In the genomic region with DNA sequence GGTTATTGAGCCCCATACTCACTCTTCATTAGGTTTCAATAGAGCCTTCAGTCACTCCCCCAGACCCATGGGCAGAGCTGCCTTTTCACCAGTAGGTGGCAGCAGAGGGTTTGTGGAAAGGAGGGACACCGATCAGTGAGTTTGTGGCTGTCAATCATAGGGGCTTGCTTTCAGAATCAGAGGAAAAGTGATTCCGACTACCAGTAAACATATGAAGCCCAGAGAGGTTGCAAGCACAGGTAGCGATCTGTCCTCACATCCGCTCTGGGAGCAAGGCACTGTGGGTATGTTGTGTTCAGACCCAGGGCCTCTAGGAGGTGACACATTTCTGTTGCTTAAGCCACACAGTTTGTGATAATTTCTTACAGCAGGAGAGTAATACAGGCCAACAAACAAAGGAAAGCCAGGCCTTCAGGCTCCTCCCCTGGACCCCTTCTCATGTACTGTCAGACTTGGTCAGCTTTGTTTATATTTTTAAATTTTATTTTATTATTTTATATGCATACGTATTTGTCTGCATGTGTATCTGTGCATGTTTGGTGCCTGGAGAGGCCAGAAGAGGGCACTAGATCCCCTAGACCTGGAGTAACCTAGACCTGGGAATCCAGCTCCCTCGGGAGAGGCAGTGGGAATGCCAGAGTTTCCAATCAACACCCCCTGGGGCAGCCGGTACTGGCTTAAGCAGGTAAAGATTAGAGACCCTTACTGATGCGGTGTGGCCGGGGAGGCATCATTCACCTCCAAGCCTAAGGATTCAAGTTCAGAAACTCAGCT, we compare ENCODE assay signal across 8 mouse cellular contexts. TPM values are rescaled to one million over a fixed set of nuclear protein-coding genes. Genes with fewer than 3 reads are reported as not detected.
DNase-seq lines count a peak whose midpoint lies in the region; ATAC-seq and TF ChIP-seq lines count a peak whose summit lies in the region.

No protein-coding gene starts in this region.

- DNase-seq in kidney, postnatal 0 days (ENCODE audit: low spot score): peak; percentile 93
- peak; percentile 49 to 63 (median 51) for DNase-seq in liver, embryonic 14.5 days (ENCODE audit: low read depth in 3 of 3, low spot score in 3 of 3)
- peak; percentile 47 to 66 for DNase-seq in natural killer cell, adult 2 months (ENCODE audit: low spot score in 2 of 2)
- peak; percentile 83 for DNase-seq in splenic B cell, adult 2 months (ENCODE audit: low read depth, low spot score)

- peak overlapping the region; percentile 20 for H3K4me3 ChIP-seq in bone marrow, adult 2 months (replicated peaks; ENCODE audit: control insufficient read depth, low read depth, low read length)
- peak overlapping the region; percentile 8 for H3K4me3 ChIP-seq in embryonic fibroblast, embryonic 13.5 days (ENCODE audit: insufficient read depth, low read length)
- H3K4me3 ChIP-seq in heart, embryonic 13.5 days: peak overlapping the region; percentile 47
- peak overlapping the region; percentile 19; the same call in 1 of the 2 replicates for H3K4me3 ChIP-seq in kidney, postnatal 0 days (replicated peaks; ENCODE audit: low read depth, low read length)
- H3K4me3 ChIP-seq in liver, embryonic 14.5 days (ENCODE audit: insufficient read depth in 1 of 2, low read depth in 2 of 2, low read length in 2 of 2): peak overlapping the region in 1 of 2 experiments; percentile 60; a peak in 2 of 4 replicates

- no peaks in the 10 kb centered on the region for H3K27me3 ChIP-seq in heart, embryonic 13.5 days (replicated peaks)
- no peaks in the 10 kb centered on the region for H3K27me3 ChIP-seq in kidney, postnatal 0 days (ENCODE audit: insufficient read depth, low read length)
- no peaks in the 10 kb centered on the region for H3K27me3 ChIP-seq in liver, embryonic 14.5 days (ENCODE audit: control insufficient read depth, insufficient read depth, low read length)
- no peaks in the 10 kb centered on the region for H3K27me3 ChIP-seq in splenic B cell, adult 2 months (ENCODE audit: control insufficient read depth, insufficient read depth, low read length, poor library complexity, severe bottlenecking)

- peak; percentile 88 for TF ChIP-seq CTCF in bone marrow, adult 2 months (IDR thresholded peaks at IDR 0.05; ENCODE audit: control insufficient read depth, insufficient read depth, low read length)
- peak; percentile 78; the same call in 1 of the 2 replicates for TF ChIP-seq CTCF in embryonic fibroblast, embryonic 13.5 days (IDR thresholded peaks at IDR 0.05; ENCODE audit: borderline replicate concordance, insufficient read depth, low read length)
- peak; percentile 98 for TF ChIP-seq CTCF in kidney, postnatal 0 days (IDR thresholded peaks at IDR 0.05; ENCODE audit: low read depth)
- peak; percentile 94 for TF ChIP-seq CTCF in liver, embryonic 14.5 days (IDR thresholded peaks at IDR 0.05; ENCODE audit: low read depth)

- peak overlapping the region; percentile 69 for H3K9ac ChIP-seq in heart, embryonic 13.5 days
- H3K9ac ChIP-seq in kidney, postnatal 0 days (ENCODE audit: low read depth, low read length): 0 out of 2 replicates have a peak overlapping the region, but pooled peaks have one; percentile 31
- H3K9ac ChIP-seq in liver, embryonic 14.5 days (replicated peaks): no peak overlapping the region

- 38% methylated on average over 9 of the region's 9 CpGs for WGBS in bone marrow, adult 2 months
- 3% methylated on average over 9 of the region's 9 CpGs for WGBS in heart, embryonic 13.5 days
- WGBS in kidney, postnatal 0 days: 5% methylated on average over 9 of the region's 9 CpGs
- WGBS in liver, embryonic 14.5 days (ENCODE audit: insufficient replicate concordance): 19% methylated on average over 9 of the region's 9 CpGs

- ATAC-seq in CD4-positive, CD25-positive, alpha-beta regulatory T cell, adult 4 months: peak; percentile 86
- ATAC-seq in heart, embryonic 13.5 days (ENCODE audit: extremely low read depth, insufficient number of reproducible peaks, low FRiP score, low TSS enrichment): peak; percentile 51; the same call in 1 of the 2 replicates
- peak; percentile 87 for ATAC-seq in kidney, postnatal 0 days (replicated peaks; ENCODE audit: low FRiP score, low read depth)
- peak; percentile 58; the same call in 1 of the 2 replicates for ATAC-seq in liver, embryonic 14.5 days (ENCODE audit: insufficient read depth)

- H3K4me2 ChIP-seq in heart, embryonic 13.5 days: peak overlapping the region; percentile 71
- peak overlapping the region; percentile 60 for H3K4me2 ChIP-seq in kidney, postnatal 0 days (ENCODE audit: low read length)
- peak overlapping the region; percentile 52 for H3K4me2 ChIP-seq in liver, embryonic 14.5 days (ENCODE audit: low read depth)

- TF ChIP-seq POLR2A in bone marrow, adult 2 months (IDR thresholded peaks at IDR 0.05; ENCODE audit: borderline replicate concordance, control insufficient read depth, low read depth, low read length): no peak
- TF ChIP-seq POLR2A in embryonic fibroblast, embryonic 13.5 days (IDR thresholded peaks at IDR 0.05; ENCODE audit: low read depth, low read length): no peak

- H3K36me3 ChIP-seq in heart, embryonic 13.5 days: peaks cover 8% of the 10 kb centered on the region
- H3K36me3 ChIP-seq in kidney, postnatal 0 days (ENCODE audit: insufficient read depth, low read length): no peaks in the 10 kb centered on the region
- no peaks in the 10 kb centered on the region for H3K36me3 ChIP-seq in liver, embryonic 14.5 days (replicated peaks; ENCODE audit: control insufficient read depth, insufficient read depth, low read depth)
- no peaks in the 10 kb centered on the region for H3K36me3 ChIP-seq in splenic B cell, adult 2 months (ENCODE audit: control insufficient read depth, insufficient read depth, low read length, poor library complexity, severe bottlenecking)

- no peak overlapping the region for H3K27ac ChIP-seq in bone marrow, adult 2 months (ENCODE audit: control insufficient read depth, insufficient read depth, low read depth, low read length, poor library complexity)
- no peak overlapping the region for H3K27ac ChIP-seq in embryonic fibroblast, embryonic 13.5 days (ENCODE audit: insufficient read depth, low read length)
- no peak overlapping the region for H3K27ac ChIP-seq in heart, embryonic 13.5 days (replicated peaks)
- H3K27ac ChIP-seq in kidney, postnatal 0 days: no peak overlapping the region
- H3K27ac ChIP-seq in liver, embryonic 14.5 days: no peak overlapping the region

- H3K4me1 ChIP-seq in bone marrow, adult 2 months (ENCODE audit: control insufficient read depth, insufficient read depth, low read length): no peaks in the 10 kb centered on the region
- H3K4me1 ChIP-seq in embryonic fibroblast, embryonic 13.5 days (ENCODE audit: control insufficient read depth, insufficient read depth, low read length): no peaks in the 10 kb centered on the region
- H3K4me1 ChIP-seq in heart, embryonic 13.5 days: peaks cover 18% of the 10 kb centered on the region
- H3K4me1 ChIP-seq in kidney, postnatal 0 days (replicated peaks; ENCODE audit: insufficient read depth, low read length): no peaks in the 10 kb centered on the region
- H3K4me1 ChIP-seq in liver, embryonic 14.5 days (replicated peaks; ENCODE audit: control insufficient read depth in 2 of 2, insufficient read depth in 2 of 2, low read length in 1 of 2): no peaks in the 10 kb centered on the region

- TF ChIP-seq EP300 in liver, embryonic 14.5 days (IDR thresholded peaks at IDR 0.05; ENCODE audit: low read depth): no peak

- no peaks in the 10 kb centered on the region for H3K9me3 ChIP-seq in heart, embryonic 13.5 days
- H3K9me3 ChIP-seq in kidney, postnatal 0 days (replicated peaks; ENCODE audit: low read length): no peaks in the 10 kb centered on the region
- H3K9me3 ChIP-seq in liver, embryonic 14.5 days (ENCODE audit: control insufficient read depth, low read length): no peaks in the 10 kb centered on the region

RNA-seq across cellular contexts. Expression of a gene that starts 20.8 kb away (rescaled TPM):
- polyA plus RNA-seq in CD4-positive, CD25-positive, alpha-beta regulatory T cell, adult 4 months (2017; shearing (Covaris generic)): 10 to 100 TPM; 13.2 to 16.9 TPM
- polyA plus RNA-seq in bone marrow, adult 2 months (2011; ENCODE audit: insufficient read depth, insufficient read length, low replicate concordance, missing spikeins): 23.4 and 30.3 TPM in 2 replicates
- polyA plus RNA-seq in embryonic fibroblast, embryonic 13.5 days (2011; ENCODE audit: insufficient read length, low read depth, missing spikeins): 5.9 and 7.9 TPM in 2 replicates
- polyA plus RNA-seq in heart, embryonic 13.5 days (2015; fragmentation: Nextera tagmentation; extraction: Ambion mirVana): 60.9 and 64.0 TPM in 2 replicates
- polyA plus RNA-seq in kidney, postnatal 0 days (2015; fragmentation: Nextera tagmentation; extraction: Ambion mirVana): 55.2 and 55.8 TPM in 2 replicates
- polyA plus RNA-seq in liver, embryonic 14.5 days (2012; rRNA removed): 25.3 and 27.8 TPM in 2 replicates
- polyA plus RNA-seq in liver, embryonic 14.5 days (2014; fragmentation: Nextera tagmentation; extraction: Ambion mirVana): 47.4 and 49.1 TPM in 2 replicates
